Mouse (Mus musculus) G1E (cell line): ENCODE results near the gene Bcl6.

Experiments
- CTCF ChIP-seq: IDR thresholded peaks from 2 replicates; pipeline ENCODE4 v1.5.1; 2012; ENCODE audit warnings: low read depth, low read length, inconsistent platforms, mixed read lengths
- POLR2AphosphoS5 ChIP-seq: IDR thresholded peaks from 2 replicates; pipeline ENCODE4 v1.6.1; 2012; ENCODE audit warnings: low read depth, low read length, inconsistent platforms; ENCODE audit not compliant: insufficient replicate concordance
- TAL1 ChIP-seq: conservative IDR thresholded peaks from 2 replicates; pipeline ENCODE4 v1.6.1; 2012; ENCODE audit warnings: low read depth, low read length, inconsistent platforms, mixed read lengths

GRCm38 (mm10) chr16:23987341-23988156 lies 1.1 kb downstream of the Bcl6 start:
- no peak for TF ChIP-seq POLR2AphosphoS5
- no peak for TF ChIP-seq TAL1
- TF ChIP-seq CTCF: no peak
